Comparison of ENCODE assay signal across 30 mouse cellular contexts in the genomic region with DNA sequence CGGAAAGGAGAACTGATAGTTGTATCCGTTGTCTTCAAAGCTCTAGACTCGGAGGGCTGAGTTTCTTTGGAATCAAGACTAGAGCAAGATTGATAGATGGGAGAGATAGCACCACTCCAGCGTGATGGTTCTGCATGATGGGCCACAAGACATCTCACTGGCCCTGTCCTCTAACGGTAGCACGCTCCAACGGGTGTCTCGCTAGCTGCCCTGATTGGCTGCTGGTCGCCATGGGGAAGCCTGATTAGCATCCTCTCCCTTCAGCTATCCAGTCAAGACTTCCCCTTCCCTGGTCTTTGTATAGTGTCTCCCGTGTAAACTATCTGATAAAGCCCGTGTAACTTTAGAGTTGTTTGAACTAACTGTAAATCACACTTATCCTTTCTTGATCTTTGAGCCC. TPM values are rescaled to one million over a fixed set of nuclear protein-coding genes. Genes with fewer than 3 reads are reported as not detected.
DNase-seq lines count a peak whose midpoint lies in the region; ATAC-seq and TF ChIP-seq lines count a peak whose summit lies in the region.
"Had no signal": no experiment of that assay in that cellular context is flagged by ENCODE, and none has a peak within 500 bp of the region (broad histone marks: within the 10 kb centered on the region; RNA-seq: fewer than 3 reads in every experiment).

Gene 4922502D21Rik, minus strand, starts transcription at position 187 of the 400 bp plus-strand sequence.

- H3K4me2 ChIP-seq in kidney, embryonic 14.5 days (replicated peaks; ENCODE audit: low read depth, low read length): no peak within 1 kb of the TSS
- H3K4me2 ChIP-seq in kidney, postnatal 0 days (ENCODE audit: low read length): no peak within 1 kb of the TSS
- H3K4me2 ChIP-seq: embryonic facial prominence, embryonic 12.5 days; embryonic facial prominence, embryonic 15.5 days; heart, embryonic 12.5 days; heart, embryonic 15.5 days; hindbrain, embryonic 13.5 days had no signal

- WGBS in kidney, embryonic 14.5 days: 39% methylated on average over 11 of the region's 11 CpGs
- 37% methylated on average over 11 of the region's 11 CpGs for WGBS in kidney, postnatal 0 days

- no peaks in the 10 kb centered on the region for H3K36me3 ChIP-seq in kidney, embryonic 14.5 days (ENCODE audit: control insufficient read depth, insufficient read depth, low read length)
- H3K36me3 ChIP-seq in kidney, postnatal 0 days (ENCODE audit: insufficient read depth, low read length): no peaks in the 10 kb centered on the region
- H3K36me3 ChIP-seq in splenic B cell, adult 2 months (ENCODE audit: control insufficient read depth, insufficient read depth, low read length, poor library complexity, severe bottlenecking): no peaks in the 10 kb centered on the region
- H3K36me3 ChIP-seq: embryonic facial prominence, embryonic 12.5 days; embryonic facial prominence, embryonic 15.5 days; G1E; heart, embryonic 12.5 days; heart, embryonic 15.5 days; hindbrain, embryonic 10.5 days; hindbrain, embryonic 13.5 days had no signal

- no peak within 1 kb of the TSS for H3K27ac ChIP-seq in kidney, embryonic 14.5 days (ENCODE audit: low read depth, low read length)
- H3K27ac ChIP-seq in kidney, postnatal 0 days: no peak within 1 kb of the TSS
- H3K27ac ChIP-seq: embryonic facial prominence, embryonic 12.5 days; embryonic facial prominence, embryonic 15.5 days; gastrocnemius, adult 2 months; heart, embryonic 15.5 days; hindbrain, embryonic 10.5 days; hindbrain, embryonic 13.5 days had no signal

- H3K9me3 ChIP-seq in kidney, embryonic 14.5 days (ENCODE audit: control insufficient read depth, low read length): no peaks in the 10 kb centered on the region
- H3K9me3 ChIP-seq in kidney, postnatal 0 days (replicated peaks; ENCODE audit: low read length): no peaks in the 10 kb centered on the region
- H3K9me3 ChIP-seq: embryonic facial prominence, embryonic 12.5 days; embryonic facial prominence, embryonic 15.5 days; heart, embryonic 12.5 days; heart, embryonic 15.5 days; hindbrain, embryonic 10.5 days; hindbrain, embryonic 13.5 days had no signal

- H3K4me1 ChIP-seq in kidney, embryonic 14.5 days (ENCODE audit: control insufficient read depth, insufficient read depth, low read length): no peaks in the 10 kb centered on the region
- no peaks in the 10 kb centered on the region for H3K4me1 ChIP-seq in kidney, postnatal 0 days (replicated peaks; ENCODE audit: insufficient read depth, low read length)
- H3K4me1 ChIP-seq: embryonic facial prominence, embryonic 12.5 days; embryonic facial prominence, embryonic 15.5 days; heart, embryonic 12.5 days; heart, embryonic 15.5 days; hindbrain, embryonic 10.5 days had no signal

- no peak within 1 kb of the TSS for H3K4me3 ChIP-seq in kidney, embryonic 14.5 days (ENCODE audit: low read length)
- no peak within 1 kb of the TSS for H3K4me3 ChIP-seq in kidney, postnatal 0 days (replicated peaks; ENCODE audit: low read depth, low read length)
- H3K4me3 ChIP-seq: embryonic facial prominence, embryonic 12.5 days; embryonic facial prominence, embryonic 15.5 days; gastrocnemius, adult 2 months; heart, embryonic 12.5 days; heart, embryonic 15.5 days; hindbrain, embryonic 10.5 days; hindbrain, embryonic 13.5 days had no signal

- TF ChIP-seq CTCF in kidney, postnatal 0 days (IDR thresholded peaks at IDR 0.05; ENCODE audit: low read depth): no peak

- peak; percentile 78; the same call in 1 of the 2 replicates for ATAC-seq in kidney, embryonic 14.5 days (ENCODE audit: low FRiP score, low TSS enrichment)
- ATAC-seq in kidney, postnatal 0 days (replicated peaks; ENCODE audit: low FRiP score, low read depth): 0 out of 2 replicates have a peak, but pooled peaks have one; percentile 25
- ATAC-seq: forebrain, embryonic 14.5 days; forebrain, postnatal 0 days; hindbrain, embryonic 16.5 days; Patski had no signal

- DNase-seq in kidney, adult 11 months: no peak
- DNase-seq in kidney, postnatal 0 days (ENCODE audit: low spot score): peak; percentile 5
- DNase-seq in kidney, postnatal 14 days: no peak
- peak; percentile 48 for DNase-seq in splenic B cell, adult 2 months (ENCODE audit: low read depth, low spot score)
- DNase-seq in c-Kit-positive CD71-positive TER-119-positive erythroid progenitor cells, embryonic 14.5 days (ENCODE audit: low spot score): no peak
- DNase-seq: adrenal gland, postnatal 10 days; adrenal gland, postnatal 36 days; cerebellum, adult 11 months; cerebellum, adult 2 months; cerebellum, adult 9-11 months; cerebellum, postnatal 25 days; forebrain, postnatal 0 days; gastrocnemius, adult 2 months; gastrocnemius, postnatal 14 days; heart, adult 18-20 months; heart, postnatal 10 days; heart, postnatal 36 days had no signal

- H3K9ac ChIP-seq in kidney, embryonic 14.5 days (ENCODE audit: low read depth, low read length): no peak within 1 kb of the TSS
- no peak within 1 kb of the TSS for H3K9ac ChIP-seq in kidney, postnatal 0 days (ENCODE audit: low read depth, low read length)
- H3K9ac ChIP-seq: embryonic facial prominence, embryonic 12.5 days; embryonic facial prominence, embryonic 15.5 days; forebrain, postnatal 0 days; heart, embryonic 12.5 days; heart, embryonic 15.5 days; hindbrain, embryonic 13.5 days had no signal

- no peaks in the 10 kb centered on the region for H3K27me3 ChIP-seq in kidney, embryonic 14.5 days (ENCODE audit: control insufficient read depth, insufficient read depth, low read length)
- H3K27me3 ChIP-seq in kidney, postnatal 0 days (ENCODE audit: insufficient read depth, low read length): no peaks in the 10 kb centered on the region
- no peaks in the 10 kb centered on the region for H3K27me3 ChIP-seq in splenic B cell, adult 2 months (ENCODE audit: control insufficient read depth, insufficient read depth, low read length, poor library complexity, severe bottlenecking)
- H3K27me3 ChIP-seq: embryonic facial prominence, embryonic 12.5 days; embryonic facial prominence, embryonic 15.5 days; heart, embryonic 12.5 days; heart, embryonic 15.5 days; hindbrain, embryonic 13.5 days had no signal

RNA-seq across cellular contexts. Expression of gene 4922502D21Rik, which starts in this region (rescaled TPM):
- polyA plus RNA-seq in kidney, embryonic 14.5 days (2014; fragmentation: Nextera tagmentation; extraction: Ambion mirVana): not detected in 2 replicates
- not detected in 2 replicates for polyA plus RNA-seq in kidney, postnatal 0 days (2015; fragmentation: Nextera tagmentation; extraction: Ambion mirVana)
- polyA plus RNA-seq: cerebellum, adult 2 months; embryonic facial prominence, embryonic 12.5 days; forebrain, embryonic 11.5 days; forebrain, embryonic 14.5 days; forebrain, postnatal 0 days; frontal cortex, adult 2 months; G1E; heart, embryonic 12.5 days; heart, embryonic 15.5 days; hindbrain, embryonic 10.5 days; hindbrain, embryonic 13.5 days; hindbrain, embryonic 16.5 days; Patski had no signal

Comparison
In these comparisons a context has a peak if more than half of its experiments do, and no peak if none do; other contexts are left out.
1. Peak in ATAC-seq in kidney, embryonic 14.5 days; RNA of the gene not detected or under 1 TPM.
2. Peak in DNase-seq and ATAC-seq in kidney, postnatal 0 days; RNA of the gene not detected or under 1 TPM.